Mouse (Mus musculus) neural tube, embryonic 14.5 days (tissue): Measurements from ENCODE around the gene Epgn. TPM values are rescaled to one million over a fixed set of nuclear protein-coding genes. Genes with fewer than 3 reads are reported as not detected.

Source experiments
- ATAC-seq: fragments of 200-750 bp; cut with Nextera tagmentation; 2 replicates; pipeline ENCODE4 v1.8.0; 2017; ENCODE audit warnings: low read depth, mild to moderate bottlenecking, moderate TSS enrichment, moderate library complexity
- H3K27ac ChIP-seq: fragments of 300-500 bp; sonication (generic); 2 replicates; pipeline ENCODE4 v1.5.1; 2014; ENCODE audit warnings: low read depth, mild to moderate bottlenecking, control low read depth, low read length, moderate library complexity, mixed read lengths
- H3K27me3 ChIP-seq: fragments of 300-500 bp; sonication (generic); 2 replicates; pipeline ENCODE4 v1.6.1; 2014; ENCODE audit warnings: low read length; ENCODE audit not compliant: control insufficient read depth, insufficient read depth
- H3K36me3 ChIP-seq: fragments of 300-500 bp; sonication (generic); 2 replicates; pipeline ENCODE4 v1.6.1; 2014; ENCODE audit warnings: low read length, mixed read lengths; ENCODE audit not compliant: control insufficient read depth, insufficient read depth
- H3K4me1 ChIP-seq: fragments of 300-500 bp; sonication (generic); 2 replicates; pipeline ENCODE4 v1.6.1; 2014; ENCODE audit warnings: low read length; ENCODE audit not compliant: control insufficient read depth, insufficient read depth
- H3K4me2 ChIP-seq: fragments of 300-500 bp; sonication (generic); 2 replicates; pipeline ENCODE4 v1.6.1; 2014; ENCODE audit warnings: mild to moderate bottlenecking, low read depth, low read length, control low read depth
- H3K4me3 ChIP-seq: fragments of 300-500 bp; sonication (generic); 2 replicates; pipeline ENCODE4 v1.5.1; 2014; ENCODE audit warnings: low read depth, low read length, control low read depth, mixed read lengths
- H3K9ac ChIP-seq: fragments of 300-500 bp; sonication (generic); replicated peaks from 2 replicates; pipeline ENCODE4 v1.6.1; 2014; ENCODE audit warnings: low read depth, mild to moderate bottlenecking, control low read depth, low read length, mixed read lengths
- H3K9me3 ChIP-seq: fragments of 300-500 bp; sonication (generic); 2 replicates; pipeline ENCODE4 v1.6.1; 2016; ENCODE audit warnings: low read length; ENCODE audit not compliant: control insufficient read depth
- WGBS: fragments of 180-500 bp; shearing (Covaris S2); extraction: QIAGEN DNeasy Blood & Tissue Kit; methylation state at CpG from one replicate; pipeline ENCODE4 v1.1.7; 2014; 5-methylcytosine and 5-hydroxymethylcytosine counted together
- polyA plus RNA-seq: library from polyadenylated mRNA; unstranded; fragments of >200 nt; fragmentation: Nextera tagmentation; extraction: Ambion mirVana; gene quantifications from 2 replicates; pipeline ENCODE4 v1.2.1, GENCODE M21; 2014

The Epgn gene
- polyA plus RNA-seq, result 0.14 and 0.33 TPM in 2 replicates

GRCm38 (mm10) chr5:91027164-91027563, at the start of gene Epgn:
Epgn (plus strand) TSS chr5:91027464.
- Histone ChIP-seq H3K9ac (no peak within 1 kb of the TSS), H3K27me3 (no peaks in the 10 kb centered on the region), H3K9me3 (no peaks in the 10 kb centered on the region), H3K4me2 (no peak within 1 kb of the TSS), H3K36me3 (no peaks in the 10 kb centered on the region), H3K4me3 (no peak within 1 kb of the TSS), H3K27ac (no peak within 1 kb of the TSS), H3K4me1 (no peaks in the 10 kb centered on the region)
- no peak for ATAC-seq
- 89% methylated on average over 6 of the region's 6 CpGs for WGBS

DNA sequence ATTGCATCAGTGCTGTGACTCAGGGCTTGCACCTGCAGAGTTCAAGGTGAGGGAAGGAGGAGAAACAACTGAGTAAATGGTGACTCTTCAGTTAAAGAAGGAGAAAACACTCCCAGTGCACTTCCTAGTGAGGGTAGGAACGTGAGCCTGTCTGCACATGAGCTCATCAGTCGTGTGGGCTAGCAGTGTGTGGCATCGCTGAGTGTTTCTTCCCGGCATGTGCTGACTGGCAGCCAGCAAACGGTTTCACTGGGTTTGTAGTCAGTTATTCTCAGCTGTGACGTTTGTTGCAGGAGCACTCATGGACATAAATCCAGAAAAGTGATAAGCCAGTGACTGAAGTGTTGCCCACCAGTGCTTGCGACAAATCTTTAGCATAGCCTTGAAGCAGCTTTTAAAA, 47.0 kb upstream of the Epgn start:
- H3K27me3 ChIP-seq, result no peaks in the 10 kb centered on the region
- no peak overlapping the region for H3K9ac ChIP-seq
- H3K4me1 ChIP-seq, result no peaks in the 10 kb centered on the region
- ATAC-seq, result no peak
- H3K4me3 ChIP-seq, result no peak overlapping the region
- H3K36me3 ChIP-seq, result no peaks in the 10 kb centered on the region
- 85% methylated on average over 7 of the region's 7 CpGs for WGBS
- H3K27ac ChIP-seq, result no peak overlapping the region
- H3K4me2 ChIP-seq, result no peak overlapping the region
- H3K9me3 ChIP-seq, result no peaks in the 10 kb centered on the region

- no peak for ATAC-seq
- Histone ChIP-seq H3K36me3 (no peaks in the 10 kb centered on the region), H3K4me2 (no peak overlapping the region), H3K9ac (no peak overlapping the region), H3K4me3 (no peak overlapping the region), H3K27me3 (no peaks in the 10 kb centered on the region), H3K4me1 (no peaks in the 10 kb centered on the region), H3K27ac (no peak overlapping the region), H3K9me3 (no peaks in the 10 kb centered on the region)
- 81% methylated on average over 5 of the region's 5 CpGs for WGBS
These were observed 39.7 kb upstream of the Epgn start for GRCm38 (mm10) chr5:90987605-90988004.

GRCm38 (mm10) chr5:90988149-90988548, 39.1 kb upstream of the Epgn start:
- Histone ChIP-seq H3K9ac (no peak overlapping the region), H3K9me3 (no peaks in the 10 kb centered on the region), H3K27ac (no peak overlapping the region), H3K4me1 (no peaks in the 10 kb centered on the region), H3K36me3 (no peaks in the 10 kb centered on the region), H3K27me3 (no peaks in the 10 kb centered on the region), H3K4me3 (no peak overlapping the region), H3K4me2 (no peak overlapping the region)
- WGBS, result 91% methylated on average over 3 of the region's 3 CpGs
- ATAC-seq, result no peak

DNA sequence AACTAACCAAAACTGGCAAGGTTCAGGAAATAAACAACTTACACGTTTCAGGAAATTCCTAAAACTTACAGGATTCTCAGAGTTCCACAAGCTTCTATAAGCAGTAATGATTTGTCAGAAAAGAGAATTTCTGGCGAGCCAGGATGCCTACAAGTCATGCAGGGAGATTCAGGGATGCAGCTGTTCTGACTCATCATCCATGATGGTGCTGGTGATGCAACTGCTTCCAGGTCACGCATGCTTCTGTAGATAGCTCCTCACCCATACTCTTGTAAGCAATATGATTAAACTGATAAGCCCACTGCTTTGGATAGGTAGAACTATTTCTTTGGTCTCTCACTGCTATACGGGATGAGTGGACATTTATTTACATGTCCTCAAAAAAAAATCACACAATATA, 38.7 kb upstream of the Epgn start:
- H3K4me3 ChIP-seq, result no peak overlapping the region
- no peak overlapping the region for H3K4me2 ChIP-seq
- H3K9ac ChIP-seq, result no peak overlapping the region
- H3K27ac ChIP-seq, result no peak overlapping the region
- no peak for ATAC-seq
- H3K4me1 ChIP-seq, result no peaks in the 10 kb centered on the region
- H3K9me3 ChIP-seq, result no peaks in the 10 kb centered on the region
- WGBS, result 95% methylated on average over 4 of the region's 4 CpGs
- H3K36me3 ChIP-seq, result no peaks in the 10 kb centered on the region
- no peaks in the 10 kb centered on the region for H3K27me3 ChIP-seq

- Histone ChIP-seq H3K9me3 (no peaks in the 10 kb centered on the region), H3K9ac (no peak overlapping the region), H3K27ac (no peak overlapping the region), H3K36me3 (no peaks in the 10 kb centered on the region), H3K4me2 (no peak overlapping the region), H3K27me3 (no peaks in the 10 kb centered on the region), H3K4me1 (no peaks in the 10 kb centered on the region), H3K4me3 (no peak overlapping the region)
- WGBS, result 93% methylated on average over 8 of the region's 8 CpGs
- ATAC-seq, result no peak
These were observed 27.3 kb upstream of the Epgn start for GRCm38 (mm10) chr5:90999942-91000341.

- H3K9me3 ChIP-seq, result no peaks in the 10 kb centered on the region
- H3K4me1 ChIP-seq, result no peaks in the 10 kb centered on the region
- no peak overlapping the region for H3K4me2 ChIP-seq
- no peak overlapping the region for H3K9ac ChIP-seq
- H3K36me3 ChIP-seq, result no peaks in the 10 kb centered on the region
- 81% methylated on average over 10 of the region's 10 CpGs for WGBS
- no peak overlapping the region for H3K4me3 ChIP-seq
- no peaks in the 10 kb centered on the region for H3K27me3 ChIP-seq
- H3K27ac ChIP-seq, result no peak overlapping the region
- no peak for ATAC-seq
These were observed 12.0 kb upstream of the Epgn start for GRCm38 (mm10) chr5:91015216-91015615.

DNA sequence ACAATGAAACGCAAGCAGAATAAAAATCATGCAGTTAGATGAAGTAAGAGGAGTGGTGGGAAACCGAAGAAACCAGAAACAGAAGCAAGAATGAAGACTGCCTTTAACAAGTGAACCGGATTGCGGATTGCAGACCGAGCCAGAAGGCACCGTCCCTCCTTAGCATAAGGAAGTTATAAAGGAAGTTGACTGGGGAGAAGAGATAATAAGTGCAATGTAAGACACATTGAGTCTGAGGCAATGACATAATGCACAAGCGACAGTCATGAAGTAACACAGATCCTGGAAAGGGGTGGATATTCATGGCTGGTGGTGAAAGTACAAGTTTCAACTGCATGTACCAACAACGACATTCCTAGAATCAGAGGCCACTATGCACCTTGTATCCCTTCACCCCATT, 4.2 kb upstream of the Epgn start:
- Histone ChIP-seq H3K27me3 (no peaks in the 10 kb centered on the region), H3K4me3 (no peak overlapping the region), H3K9ac (no peak overlapping the region), H3K4me1 (no peaks in the 10 kb centered on the region), H3K36me3 (no peaks in the 10 kb centered on the region), H3K4me2 (no peak overlapping the region), H3K27ac (no peak overlapping the region), H3K9me3 (no peaks in the 10 kb centered on the region)
- WGBS, result 85% methylated on average over 8 of the region's 8 CpGs
- ATAC-seq, result no peak

GRCm38 (mm10) chr5:91027840-91028239, 576 bp downstream of the Epgn start:
- no peak for ATAC-seq
- no peaks in the 10 kb centered on the region for H3K27me3 ChIP-seq
- no peaks in the 10 kb centered on the region for H3K9me3 ChIP-seq
- H3K4me1 ChIP-seq, result no peaks in the 10 kb centered on the region
- H3K27ac ChIP-seq, result no peak overlapping the region
- WGBS, result 81% methylated on average over 1 of the region's 1 CpGs
- no peaks in the 10 kb centered on the region for H3K36me3 ChIP-seq
- H3K9ac ChIP-seq, result no peak overlapping the region
- H3K4me2 ChIP-seq, result no peak overlapping the region
- H3K4me3 ChIP-seq, result no peak overlapping the region

GRCm38 (mm10) chr5:91030629-91031028, 3.4 kb downstream of the Epgn start:
- no peaks in the 10 kb centered on the region for H3K9me3 ChIP-seq
- no peak overlapping the region for H3K9ac ChIP-seq
- no peaks in the 10 kb centered on the region for H3K4me1 ChIP-seq
- no peaks in the 10 kb centered on the region for H3K27me3 ChIP-seq
- H3K36me3 ChIP-seq, result no peaks in the 10 kb centered on the region
- 93% methylated on average over 2 of the region's 2 CpGs for WGBS
- no peak overlapping the region for H3K4me2 ChIP-seq
- ATAC-seq, result no peak
- no peak overlapping the region for H3K4me3 ChIP-seq
- no peak overlapping the region for H3K27ac ChIP-seq
